Mouse (Mus musculus): ENCODE results near the gene Ing2.

- TF ChIP-seq CTCF (IDR thresholded peaks at IDR 0.05; ENCODE audit: low read depth) = no peak
- no peak for TF ChIP-seq EP300 (IDR thresholded peaks at IDR 0.05; ENCODE audit: low read depth)
Observed at GRCm38 (mm10) chr8:47659463-47659862, 15.9 kb downstream of the Ing2 start.

Data from heart, postnatal 0 days (tissue).